ENCODE assay signal across 8 mouse cellular contexts in the genomic region with DNA sequence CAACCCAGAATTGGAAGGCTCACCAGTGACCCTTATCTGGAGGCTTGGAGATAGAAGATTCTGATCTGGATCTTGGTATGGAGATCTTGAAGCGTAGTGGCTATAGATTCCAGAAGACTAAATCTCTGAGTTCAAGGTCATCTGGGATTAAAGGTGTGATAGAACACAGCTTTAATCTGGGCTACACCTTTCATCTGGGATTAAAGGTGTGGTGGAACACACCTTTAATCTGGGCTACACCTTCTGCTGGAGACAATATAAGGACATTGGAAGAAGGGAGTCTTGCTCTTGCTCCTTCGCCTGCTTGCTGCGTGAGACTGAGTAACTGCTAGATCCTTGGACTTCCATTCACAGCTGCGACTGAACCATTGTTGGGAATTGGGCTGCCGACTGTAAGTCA. TPM values are rescaled to one million over a fixed set of nuclear protein-coding genes. Genes with fewer than 3 reads are reported as not detected.
DNase-seq lines count a peak whose midpoint lies in the region; ATAC-seq and TF ChIP-seq lines count a peak whose summit lies in the region.
"Not testable (repeated sequence)": the region's sequence is repeated elsewhere in the genome, so short reads cannot be mapped to it uniquely, and the experiment has no call there.

A gene (plus strand): TSS at position 301 of the 400 bp plus-strand sequence.

- not testable (repeated sequence) for H3K36me3 ChIP-seq in CH12.LX (replicated peaks in 1 of 2; ENCODE audit: control insufficient read depth in 1 of 2, insufficient read depth in 1 of 2, low read length in 1 of 2); kidney, embryonic 14.5 days (ENCODE audit: control insufficient read depth, insufficient read depth, low read length); macrophage (ENCODE audit: inconsistent target)

- TF ChIP-seq POLR2A in CH12.LX (IDR thresholded peaks at IDR 0.05; ENCODE audit: low read depth, low read length); cortical plate, adult 2 months (IDR thresholded peaks at IDR 0.05; ENCODE audit: extremely low read depth, insufficient read depth, low read length): not testable (repeated sequence)

- in situ Hi-C loops in CH12.LX (cut with MboI; ENCODE audit: low pct_ligation_motif_present, low pct_unique_long_range_greater_than_20kb, low sequenced_read_pairs), result not testable (repeated sequence)

- 94% methylated on average over 2 of the region's 5 CpGs for WGBS in kidney, embryonic 14.5 days
- 92% methylated on average over 2 of the region's 5 CpGs for WGBS in macrophage (ENCODE audit: missing documents)

- not testable (repeated sequence) for TF ChIP-seq CTCF in CH12.LX (conservative IDR thresholded peaks at IDR 0.05 in 1 of 2, IDR thresholded peaks at IDR 0.05 in 1 of 2; ENCODE audit: low read depth in 2 of 2, low read length in 2 of 2); cortical plate, adult 2 months (IDR thresholded peaks at IDR 0.05; ENCODE audit: extremely low read depth, insufficient read depth, low read length)

- not testable (repeated sequence) for H3K79me2 ChIP-seq in CH12.LX (replicated peaks; ENCODE audit: control insufficient read depth, extremely low read depth, insufficient read depth, poor library complexity, severe bottlenecking); macrophage (ENCODE audit: inconsistent target)

- not testable (repeated sequence) for H3K27ac ChIP-seq in CH12.LX (ENCODE audit: insufficient read depth, low read depth); cortical plate, adult 2 months (ENCODE audit: insufficient read depth, low read length); kidney, embryonic 14.5 days (ENCODE audit: low read depth, low read length); macrophage

- dilution Hi-C loops in CH12.LX (cut with MboI; ENCODE audit: extremely low pct_ligation_motif_present, extremely low pct_unique_long_range_greater_than_20kb, low sequenced_read_pairs), result not testable (repeated sequence)

- not testable (repeated sequence) for TF ChIP-seq EP300 in CH12.LX (IDR thresholded peaks at IDR 0.05; ENCODE audit: low read length)

- not testable (repeated sequence) for H3K9me3 ChIP-seq in CH12.LX (replicated peaks; ENCODE audit: low read length); kidney, embryonic 14.5 days (ENCODE audit: control insufficient read depth, low read length)

- not testable (repeated sequence) for H3K4me1 ChIP-seq in CH12.LX (ENCODE audit: control insufficient read depth in 1 of 2, insufficient read depth in 2 of 2); cortical plate, adult 2 months (ENCODE audit: control insufficient read depth, insufficient read depth, low read length); kidney, embryonic 14.5 days (ENCODE audit: control insufficient read depth, insufficient read depth, low read length)

- TF ChIP-seq RAD21 in CH12.LX (IDR thresholded peaks at IDR 0.05; ENCODE audit: low read depth, low read length), result not testable (repeated sequence)

- H3K4me3 ChIP-seq in CH12.LX (replicated peaks in 1 of 3; ENCODE audit: low read depth in 2 of 3, low read length in 2 of 3, poor library complexity in 1 of 3); cortical plate, adult 2 months (ENCODE audit: insufficient read depth, low read length); kidney, embryonic 14.5 days (ENCODE audit: low read length); macrophage (ENCODE audit: inconsistent target): not testable (repeated sequence)

- not testable (repeated sequence) for H3K9ac ChIP-seq in CH12.LX (ENCODE audit: insufficient read depth, low read depth); kidney, embryonic 14.5 days (ENCODE audit: low read depth, low read length)

- DNase-seq in CH12.LX (ENCODE audit: extremely low read depth); gastrocnemius, adult 18-20 months (ENCODE audit: low spot score); heart, postnatal 10 days; left cerebral cortex, postnatal 4 days: not testable (repeated sequence)

- H3K4me2 ChIP-seq in CH12.LX (ENCODE audit: insufficient read depth, low read depth, poor library complexity, severe bottlenecking); kidney, embryonic 14.5 days (replicated peaks; ENCODE audit: low read depth, low read length): not testable (repeated sequence)

- intact Hi-C loops in heart, postnatal 10 days (cut with DNase I); left cerebral cortex, postnatal 4 days (cut with DNase I): not testable (repeated sequence)

- not testable (repeated sequence) for H3K27me3 ChIP-seq in CH12.LX (replicated peaks); kidney, embryonic 14.5 days (ENCODE audit: control insufficient read depth, insufficient read depth, low read length)

- not testable (repeated sequence) for ATAC-seq in kidney, embryonic 14.5 days (ENCODE audit: low FRiP score, low TSS enrichment); neutrophil, adult 5-6 weeks (ENCODE audit: extremely low read depth, insufficient number of reproducible peaks, low FRiP score, poor library complexity, severe bottlenecking)

RNA-seq across cellular contexts. Expression of the gene that starts here (rescaled TPM):
- total RNA-seq in CH12.LX (2012; rRNA removed), result 11.9 and 12.8 TPM in 2 replicates
- total RNA-seq in CH12.LX (2014; rRNA removed), result 11.1 and 11.6 TPM in 2 replicates
- 24.7 and 25.9 TPM in 2 replicates for polyA plus RNA-seq in CH12.LX (2012; ENCODE audit: insufficient read length, low read depth)
- 61.0 and 63.0 TPM in 2 replicates for polyA plus RNA-seq in cortical plate, adult 2 months (2012; rRNA removed)
- 10 to 100 TPM; 11.2 to 12.6 TPM for total RNA-seq in gastrocnemius, adult 18-20 months (2021)
- total RNA-seq in heart, postnatal 10 days (2021), result 10 to 100 TPM; 18.6 to 20.7 TPM
- polyA plus RNA-seq in kidney, embryonic 14.5 days (2014; fragmentation: Nextera tagmentation; extraction: Ambion mirVana), result 13.8 and 25.8 TPM in 2 replicates
- 10 to 100 TPM; 27.9 to 28.4 TPM for total RNA-seq in left cerebral cortex, postnatal 4 days (2021)
- 10 to 100 TPM in 24 of 26 experiments, 1 to 10 TPM in 2; 7.5 to 28.9 (median 18.8) TPM for total RNA-seq in macrophage (2018; cell fraction: chromatin; rRNA removed)
- 10 to 100 TPM in 25 of 26 experiments, 1 to 10 TPM in 1; 9.7 to 18.6 (median 13.5) TPM for total RNA-seq in macrophage (2018; cell fraction: cytosol; rRNA removed)
- total RNA-seq in macrophage (2018; cell fraction: nucleus; rRNA removed), result 10 to 100 TPM in 24 of 26 experiments, 1 to 10 TPM in 2; 8.2 to 25.8 (median 16.4) TPM
- polyA plus RNA-seq in macrophage (2018), result 13.3 to 16.6 TPM (median 14.3 TPM) in 3 replicates
- 19.0 and 24.6 TPM in 2 replicates for total RNA-seq in neutrophil, adult 5-6 weeks (2017)
